Mouse (Mus musculus) olfactory bulb, adult 2 months (tissue): ENCODE measurements around the gene Smok3b.

Experiments
- CTCF ChIP-seq: fragments of 200-500 bp; IDR thresholded peaks from 2 replicates; pipeline ENCODE4 v1.5.1; 2012; ENCODE audit warnings: low read depth, mild to moderate bottlenecking, low read length, moderate library complexity; ENCODE audit not compliant: insufficient read depth
- POLR2A ChIP-seq: fragments of 200-500 bp; IDR thresholded peaks from 2 replicates; pipeline ENCODE4 v1.6.1; 2012; ENCODE audit warnings: mild to moderate bottlenecking, low read depth, low read length, moderate library complexity; ENCODE audit not compliant: insufficient read depth

- TF ChIP-seq POLR2A = no peak
- no peak for TF ChIP-seq CTCF
These were observed 4.7 kb upstream of the Smok3b start for GRCm38 (mm10) chr5:138016530-138016929.
